Mouse (Mus musculus) lung, postnatal 36 days (tissue): ENCODE results near the gene Pebp1.
"Not testable (repeated sequence)": the region's sequence is repeated elsewhere in the genome, so short reads cannot be mapped to it uniquely, and the experiment has no call there.

Experiments used
- DNase-seq: peaks from one replicate; pipeline ENCODE4 v3.0.0; 2022; ENCODE audit warnings: mixed read lengths

Gene Pebp1

GRCm38 (mm10) chr5:117286831-117287822 is at the start of gene Pebp1:
Pebp1 (minus strand) TSS chr5:117287625.
- DNase-seq, result peak; percentile 98

DNA sequence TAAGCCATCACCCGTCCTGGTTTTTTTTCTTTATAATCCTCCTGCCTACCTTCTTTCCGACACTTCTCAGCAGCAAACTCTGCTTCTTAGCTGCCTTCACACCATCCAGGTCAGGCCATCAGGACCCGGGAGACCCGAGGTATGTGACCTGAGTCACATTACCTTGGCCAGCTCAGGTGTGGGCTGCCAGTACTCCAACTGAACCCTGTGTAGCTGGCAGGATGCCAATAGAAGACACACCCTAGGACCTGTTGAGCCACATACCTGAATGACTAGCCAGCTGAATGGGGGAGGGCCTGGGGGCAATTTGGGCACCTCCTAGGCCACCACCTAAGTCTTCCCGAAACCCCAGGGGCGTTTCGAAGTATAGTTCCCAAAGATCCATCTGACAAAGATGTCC is 43.0 kb upstream of the Pebp1 start:
- peak; percentile 77 for DNase-seq

DNA sequence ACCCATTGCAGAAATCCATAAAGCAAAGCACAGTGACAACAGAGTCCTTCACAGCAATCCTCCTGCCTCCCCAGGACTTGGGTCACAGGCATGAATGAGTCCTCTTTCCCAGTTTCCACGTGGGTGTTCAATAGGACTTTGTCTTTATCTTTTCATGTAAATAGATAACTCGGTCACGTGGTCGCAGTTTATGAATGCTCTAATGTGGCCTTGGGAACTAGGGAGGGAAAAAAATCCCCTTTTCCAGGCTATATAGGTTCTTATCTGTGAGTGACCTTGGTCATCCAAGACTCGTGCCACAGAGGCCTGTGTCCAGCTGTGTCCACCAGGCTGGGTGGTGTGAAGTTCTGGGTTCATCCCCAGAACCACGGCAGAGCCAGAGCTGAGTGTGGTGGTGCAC is 39.0 kb upstream of the Pebp1 start:
- DNase-seq, result no peak

GRCm38 (mm10) chr5:117323751-117324150 is 36.3 kb upstream of the Pebp1 start:
- no peak for DNase-seq

- peak; percentile 76 for DNase-seq
These were observed 31.6 kb upstream of the Pebp1 start, which contains the start of gene Vsig10 for GRCm38 (mm10) chr5:117318741-117319629. Vsig10 (plus strand) TSS chr5:117319083.

DNA sequence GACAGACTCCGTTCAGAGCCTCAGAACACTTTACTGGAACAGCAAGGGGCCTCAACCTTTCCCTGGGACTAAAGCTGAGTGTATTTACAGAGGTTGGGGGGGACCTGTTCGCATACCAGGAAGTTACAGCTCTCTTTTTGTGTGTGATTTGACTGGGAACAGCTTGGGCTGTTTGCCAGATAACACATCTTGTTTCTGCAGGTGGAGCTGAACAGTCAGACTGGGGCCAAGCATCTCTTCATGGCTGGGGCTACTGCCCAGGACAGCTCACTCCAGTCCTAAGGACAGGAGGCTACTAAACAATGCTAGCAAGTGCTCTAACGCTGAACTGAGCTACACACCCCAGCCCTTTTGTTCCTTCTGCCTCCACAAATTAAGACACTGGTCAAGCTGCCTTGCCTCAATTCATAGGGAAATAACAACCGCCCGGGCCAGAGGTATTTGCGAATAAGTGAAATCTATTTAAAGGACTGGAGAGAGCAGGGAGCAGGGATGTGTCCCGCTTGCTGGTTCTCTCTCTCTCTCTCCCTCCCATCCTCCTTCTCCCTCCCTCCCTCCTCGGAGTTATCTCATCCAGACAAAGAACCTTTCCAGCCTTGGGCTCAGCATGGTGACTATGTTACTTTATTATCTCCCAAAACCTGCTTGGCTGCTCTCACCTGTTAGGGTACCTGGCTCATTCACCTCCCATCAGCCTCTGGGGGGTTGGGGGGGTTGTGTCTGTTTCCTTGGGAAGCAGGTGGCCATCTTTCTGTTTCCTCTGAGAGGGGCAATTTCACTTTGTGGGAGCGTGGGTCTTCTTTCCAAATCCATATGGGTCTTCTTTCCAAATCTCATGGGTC is 27.4 kb upstream of the Pebp1 start:
- DNase-seq, result peak; percentile 65

- no peak for DNase-seq
These were observed 26.5 kb upstream of the Pebp1 start for GRCm38 (mm10) chr5:117313909-117314308.

GRCm38 (mm10) chr5:117313420-117313819 is 26.0 kb upstream of the Pebp1 start:
- DNase-seq, result peak; percentile 88

DNA sequence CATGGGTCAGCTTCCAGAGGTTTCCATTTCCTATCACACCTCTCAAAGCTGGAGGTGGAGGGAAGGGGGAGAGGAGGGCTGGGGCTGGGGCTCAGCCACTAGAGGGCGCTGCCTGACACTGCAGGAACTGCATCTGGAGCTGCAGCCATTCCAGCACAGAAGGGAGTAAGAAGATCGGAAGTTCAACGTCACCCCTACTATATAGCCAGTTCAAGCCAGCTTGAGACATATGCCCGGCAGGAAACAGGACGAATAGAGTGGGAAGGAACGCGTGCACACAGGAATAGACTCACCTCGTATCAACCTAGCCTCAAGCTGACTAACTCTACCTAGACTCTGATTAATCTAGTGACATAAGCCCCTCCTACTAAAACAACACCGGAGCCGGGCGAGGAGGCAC is 20.3 kb upstream of the Pebp1 start:
- DNase-seq, result peak; percentile 89

GRCm38 (mm10) chr5:117306826-117307225 is 19.4 kb upstream of the Pebp1 start:
- DNase-seq, result no peak

DNA sequence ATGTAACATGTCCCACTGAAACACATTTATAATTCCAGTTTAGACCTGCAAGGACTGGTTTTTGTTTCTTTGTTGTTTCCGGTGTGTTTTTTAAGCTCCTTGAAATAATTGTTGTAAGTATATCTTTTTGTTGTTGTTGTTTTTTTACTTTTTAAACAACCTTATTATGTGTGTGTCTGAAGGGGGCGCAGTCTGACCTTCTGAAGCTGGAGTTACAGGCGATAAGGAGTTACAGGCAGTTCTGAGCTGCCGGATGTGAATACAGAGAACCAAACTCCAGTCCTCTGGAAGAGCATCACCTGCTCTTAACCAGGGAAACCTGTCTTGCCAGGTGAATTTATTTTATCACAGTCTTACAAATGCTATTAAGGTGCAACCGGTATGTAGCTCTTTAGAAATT is 18.3 kb upstream of the Pebp1 start:
- no peak for DNase-seq

DNA sequence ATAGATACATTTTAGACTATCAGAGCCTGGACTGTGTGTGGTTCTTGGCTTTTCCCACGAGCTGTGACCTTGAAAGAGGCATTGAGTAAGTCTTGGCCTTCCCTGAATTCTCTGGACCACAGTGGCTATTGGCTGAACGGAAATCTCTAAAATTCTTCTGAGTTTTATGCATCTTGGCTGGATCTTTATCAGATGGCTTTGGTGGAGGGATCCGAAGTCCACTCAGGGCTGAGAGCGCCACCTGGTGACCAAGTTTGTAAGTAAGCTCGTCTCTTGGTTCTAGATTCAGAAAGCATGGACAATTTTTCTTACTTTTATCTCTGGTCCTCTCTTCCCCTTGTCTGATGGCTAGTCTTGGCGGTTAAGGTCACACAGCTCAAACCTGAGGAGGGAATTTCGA is 17.5 kb upstream of the Pebp1 start:
- DNase-seq, result peak; percentile 91

DNA sequence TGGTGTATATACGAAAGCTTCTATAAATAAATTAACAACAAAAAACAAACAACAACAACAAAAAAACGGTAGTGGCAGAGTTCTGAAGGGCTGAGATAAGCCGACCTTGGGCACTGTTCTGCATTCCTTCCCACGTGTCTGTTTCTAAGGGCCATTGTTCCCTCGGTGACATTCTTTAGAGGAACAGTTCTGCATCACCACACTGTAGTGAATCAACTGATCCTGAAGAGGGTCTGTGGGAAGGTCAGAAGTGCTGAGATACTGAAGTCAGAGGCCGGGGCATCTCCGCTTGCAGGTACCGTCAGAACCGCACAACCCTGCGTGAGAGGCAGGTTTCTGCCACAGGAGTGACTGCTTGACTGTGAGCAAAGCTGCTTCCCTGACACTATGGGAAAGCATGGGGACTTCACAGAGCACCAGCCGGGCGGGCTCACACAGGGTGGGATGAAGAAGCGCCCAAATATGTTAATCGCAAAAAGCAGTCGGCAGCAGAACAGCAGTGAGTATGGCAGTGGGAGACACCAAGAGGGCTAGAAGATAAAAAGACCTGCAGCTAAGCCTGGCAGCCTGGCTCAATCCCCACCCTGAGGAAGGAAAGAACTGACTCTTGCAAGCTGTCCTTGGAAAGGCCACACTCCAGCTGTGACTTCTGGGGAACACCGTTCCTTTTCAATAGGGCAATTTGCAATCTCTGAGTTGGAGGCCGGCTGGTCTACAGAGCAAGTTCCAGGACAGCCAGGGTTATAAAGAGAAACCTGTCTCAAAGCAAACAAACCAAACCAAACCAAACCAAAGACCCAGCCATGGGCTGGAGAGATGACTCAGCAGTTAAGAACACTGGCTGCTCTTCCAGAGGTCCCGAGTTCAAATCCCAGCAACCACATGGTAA is 16.5 kb upstream of the Pebp1 start:
- no peak for DNase-seq

DNA sequence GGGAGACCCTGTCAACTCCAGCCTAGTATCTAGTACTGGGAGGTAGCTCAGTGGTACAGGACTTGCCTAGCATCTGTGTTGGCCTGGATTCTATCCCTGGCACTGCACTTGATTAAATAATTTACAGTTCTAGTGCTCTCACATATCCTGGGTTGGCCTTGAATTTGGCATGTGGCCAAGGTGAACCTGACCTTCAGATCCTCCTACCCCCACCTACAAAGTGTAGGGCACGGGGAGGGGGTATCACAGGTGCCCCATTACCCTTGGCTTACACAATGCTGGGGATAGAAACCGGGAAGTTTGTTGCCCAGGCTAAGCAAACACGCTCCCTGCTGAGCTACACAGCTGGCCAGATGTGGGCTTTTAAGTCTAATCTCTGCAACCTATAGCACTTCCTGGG is 15.5 kb upstream of the Pebp1 start:
- DNase-seq, result no peak

- no peak for DNase-seq
These were observed 7.6 kb upstream of the Pebp1 start for GRCm38 (mm10) chr5:117295011-117295410.

DNA sequence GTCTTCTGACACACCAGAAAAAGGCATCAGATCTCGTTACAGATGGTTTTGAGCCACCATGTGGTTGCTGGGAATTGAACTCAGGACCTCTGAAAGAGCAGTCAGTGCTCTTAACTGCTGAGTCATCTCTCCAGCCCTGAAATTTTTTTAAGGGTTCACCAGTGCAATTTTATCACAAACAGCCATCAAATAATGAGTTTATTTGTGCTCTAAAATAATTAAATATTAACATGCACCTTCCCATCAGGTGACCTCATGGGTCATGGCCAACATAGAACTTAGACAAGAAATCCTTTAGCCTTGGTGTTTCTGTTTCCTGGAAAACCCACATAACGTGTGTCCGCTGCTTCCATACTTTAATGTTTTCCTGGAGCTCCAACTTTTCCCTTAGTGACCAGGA is 6.4 kb upstream of the Pebp1 start:
- DNase-seq, result not testable (repeated sequence)

DNA sequence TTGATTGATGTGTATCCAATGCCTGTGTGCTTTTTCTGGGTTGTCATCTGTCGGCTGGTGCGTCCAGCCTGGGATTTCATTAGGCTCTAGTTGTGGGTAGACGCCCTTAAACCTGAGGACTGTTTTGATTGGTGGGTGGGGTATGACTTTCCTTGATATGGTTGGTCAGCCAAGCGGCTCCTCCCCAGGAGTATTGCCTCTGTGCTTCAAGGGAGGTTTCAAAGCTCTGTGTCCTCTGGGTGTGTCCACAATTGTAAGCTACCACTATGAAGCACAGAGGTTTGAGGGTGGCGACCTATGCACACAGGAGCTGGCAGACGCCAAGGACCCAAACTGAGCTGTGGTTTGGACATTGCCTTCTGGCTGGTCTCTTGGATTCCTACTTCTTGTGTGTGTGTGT is 5.1 kb upstream of the Pebp1 start:
- DNase-seq, result no peak

- no peak for DNase-seq
These were observed 3.9 kb upstream of the Pebp1 start for GRCm38 (mm10) chr5:117291312-117291711.

- DNase-seq, result no peak
These were observed 2.7 kb upstream of the Pebp1 start for GRCm38 (mm10) chr5:117290081-117290480.

GRCm38 (mm10) chr5:117289646-117290045 is 2.2 kb upstream of the Pebp1 start:
- no peak for DNase-seq

- DNase-seq, result no peak
These were observed 1.1 kb downstream of the Pebp1 start for GRCm38 (mm10) chr5:117286286-117286685.
